Mouse (Mus musculus): Measurements from ENCODE around the gene Spock1.

GRCm38 (mm10) chr13:57837691-57838437 lies 70.3 kb downstream of the Spock1 start:
- TF ChIP-seq CTCF (IDR thresholded peaks at IDR 0.05; ENCODE audit: extremely low read depth, insufficient read length, insufficient replicate concordance, low read depth, low read length) (no peak), POLR2A (IDR thresholded peaks at IDR 0.05; ENCODE audit: low read depth, low read length) (no peak)

Data from small intestine, adult 2 months (tissue).